Mouse (Mus musculus) G1E (cell line): ENCODE results near the gene Rtn4rl2.

Experiments
- CTCF ChIP-seq: IDR thresholded peaks from 2 replicates; pipeline ENCODE4 v1.5.1; 2012; ENCODE audit warnings: low read depth, low read length, inconsistent platforms, mixed read lengths
- GATA1 ChIP-seq: IDR thresholded peaks from 2 replicates; pipeline ENCODE4 v1.6.1; 2012; ENCODE audit warnings: borderline replicate concordance, low read length, inconsistent platforms, mixed read lengths
- POLR2AphosphoS5 ChIP-seq: IDR thresholded peaks from 2 replicates; pipeline ENCODE4 v1.6.1; 2012; ENCODE audit warnings: low read depth, low read length, inconsistent platforms; ENCODE audit not compliant: insufficient replicate concordance

DNA sequence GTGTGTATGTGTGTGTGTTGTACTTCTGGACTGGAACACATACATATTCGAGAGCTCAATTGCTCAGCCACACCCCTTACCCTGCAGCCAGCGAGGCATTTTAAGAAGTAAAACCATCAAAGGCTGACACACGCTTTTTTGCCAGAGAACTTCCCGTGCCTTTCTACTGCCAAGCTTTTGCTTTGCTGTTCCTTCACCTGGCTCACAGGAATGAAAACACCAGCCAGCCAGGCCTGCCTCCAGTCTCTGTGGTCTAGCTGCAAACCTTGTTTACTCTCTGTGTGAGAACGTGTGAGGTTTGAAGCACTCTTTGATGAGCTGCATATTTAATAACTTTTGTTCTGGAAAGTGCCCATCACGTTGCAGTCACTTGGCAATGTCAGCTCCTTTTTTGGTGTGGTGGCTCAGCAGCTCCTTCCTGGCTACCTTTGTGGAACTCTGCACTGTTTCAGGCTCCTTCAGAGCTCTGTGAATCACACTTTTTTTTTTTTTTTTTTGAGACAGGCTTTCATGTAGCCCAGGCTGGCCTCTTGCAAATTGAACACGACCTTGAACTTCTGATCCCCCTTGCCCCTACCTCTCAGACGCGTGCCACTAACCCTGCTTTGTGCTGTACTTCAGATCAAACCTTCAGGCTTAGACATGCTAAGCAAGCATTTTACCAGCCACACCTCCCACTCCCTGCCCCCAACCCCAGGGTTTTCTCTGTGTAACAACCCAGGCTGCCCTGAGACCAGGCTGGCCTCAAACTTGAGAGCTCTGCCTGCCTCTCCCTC lies 48.5 kb downstream of the Rtn4rl2 start:
- TF ChIP-seq CTCF (no peak), POLR2AphosphoS5 (no peak), GATA1 (no peak)
